Mouse (Mus musculus) limb, embryonic 14.5 days (tissue): ENCODE data around the gene 2010111I01Rik. TPM values are rescaled to one million over a fixed set of nuclear protein-coding genes. Genes with fewer than 3 reads are reported as not detected.

Experiments
- ATAC-seq: fragments of 200-750 bp; cut with Nextera tagmentation; 2 replicates; pipeline ENCODE4 v1.8.0; 2017; ENCODE audit warnings: low read depth, moderate number of reproducible peaks, moderate TSS enrichment; ENCODE audit not compliant: low FRiP score
- DNase-seq: peaks from one replicate; pipeline ENCODE4 v3.0.0-alpha.2; 2015; ENCODE audit warnings: low spot score
- H3K27ac ChIP-seq: fragments of 300-500 bp; sonication (generic); replicated peaks from 2 replicates; pipeline ENCODE4 v1.5.1; 2014; ENCODE audit warnings: low read depth, mild to moderate bottlenecking, low read length, moderate library complexity, mixed read lengths
- H3K27me3 ChIP-seq: fragments of 300-500 bp; sonication (generic); 2 replicates; pipeline ENCODE4 v1.6.1; 2014; ENCODE audit warnings: low read length, mixed read lengths; ENCODE audit not compliant: control insufficient read depth, insufficient read depth
- H3K36me3 ChIP-seq: fragments of 300-500 bp; sonication (generic); 2 replicates; pipeline ENCODE4 v1.6.1; 2014; ENCODE audit warnings: mild to moderate bottlenecking, low read length, moderate library complexity, mixed read lengths; ENCODE audit not compliant: control insufficient read depth, insufficient read depth
- H3K4me1 ChIP-seq: fragments of 300-500 bp; sonication (generic); 2 replicates; pipeline ENCODE4 v1.6.1; 2014; ENCODE audit warnings: antibody characterized with exemption, low read length, mixed read lengths; ENCODE audit not compliant: control insufficient read depth, insufficient read depth
- H3K4me2 ChIP-seq: fragments of 300-500 bp; sonication (generic); replicated peaks from 2 replicates; pipeline ENCODE4 v1.6.1; 2014; ENCODE audit warnings: low read depth, mild to moderate bottlenecking, low read length, moderate library complexity; ENCODE audit not compliant: severe bottlenecking
- H3K4me3 ChIP-seq: fragments of 300-500 bp; sonication (generic); replicated peaks from 2 replicates; pipeline ENCODE4 v1.5.1; 2014; ENCODE audit warnings: low read length
- H3K9ac ChIP-seq: fragments of 300-500 bp; sonication (generic); 2 replicates; pipeline ENCODE4 v1.6.1; 2014; ENCODE audit warnings: mild to moderate bottlenecking, low read depth, low read length, moderate library complexity; ENCODE audit not compliant: severe bottlenecking
- H3K9me3 ChIP-seq: fragments of 300-500 bp; sonication (generic); 2 replicates; pipeline ENCODE4 v1.6.1; 2016; ENCODE audit warnings: low read length; ENCODE audit not compliant: control insufficient read depth
- POLR2A ChIP-seq: fragments of 200-500 bp; IDR thresholded peaks from 2 replicates; pipeline ENCODE4 v1.8.0; 2012; ENCODE audit warnings: inconsistent platforms, mild to moderate bottlenecking, moderate library complexity, borderline replicate concordance; ENCODE audit not compliant: insufficient read depth, insufficient read length; ENCODE audit errors: extremely low read depth
- WGBS: fragments of 180-500 bp; shearing (Covaris S2); extraction: QIAGEN DNeasy Blood & Tissue Kit; methylation state at CpG from one replicate; pipeline ENCODE4 v1.1.7; 2014; 5-methylcytosine and 5-hydroxymethylcytosine counted together
- polyA plus RNA-seq, 2 experiments: library from polyadenylated mRNA; depleted of rRNA in 1 of 2; stranded (reverse) in 1 of 2; unstranded in 1 of 2; fragments of >200 nt; fragmentation: Nextera tagmentation in 1 of 2; extraction: Ambion mirVana in 1 of 2; gene quantifications; 2 replicates each; pipeline versions ENCODE4 v1.2.1 to v1.2.3; 2012 to 2014

Gene 2010111I01Rik
- polyA plus RNA-seq, 2 experiments: 231 to 255 TPM

- no peak overlapping the region for H3K9ac ChIP-seq
- TF ChIP-seq POLR2A: no peak
- no peak overlapping the region for H3K4me2 ChIP-seq
- H3K9me3 ChIP-seq: no peaks in the 10 kb centered on the region
- H3K27ac ChIP-seq: no peak overlapping the region
- peaks cover 21% of the 10 kb centered on the region for H3K4me1 ChIP-seq
- H3K36me3 ChIP-seq: no peaks in the 10 kb centered on the region
- peak; percentile 53 for DNase-seq
- ATAC-seq: no peak
- H3K27me3 ChIP-seq: no peaks in the 10 kb centered on the region
- H3K4me3 ChIP-seq: no peak overlapping the region
- WGBS: 30% methylated on average over 8 of the region's 8 CpGs
Observed at GRCm38 (mm10) chr13:63203502-63204278, 239.0 kb downstream of the 2010111I01Rik start.

- peaks cover 21% of the 10 kb centered on the region for H3K4me1 ChIP-seq
- no peak for TF ChIP-seq POLR2A
- no peaks in the 10 kb centered on the region for H3K9me3 ChIP-seq
- peak overlapping the region; percentile 28; the same call in 1 of the 2 replicates for H3K27ac ChIP-seq
- H3K9ac ChIP-seq: no peak overlapping the region
- no peaks in the 10 kb centered on the region for H3K36me3 ChIP-seq
- H3K4me2 ChIP-seq: no peak overlapping the region
- ATAC-seq: peak; percentile 85
- no peak overlapping the region for H3K4me3 ChIP-seq
- peak; percentile 57 for DNase-seq
- no peaks in the 10 kb centered on the region for H3K27me3 ChIP-seq
- 65% methylated on average over 4 of the region's 4 CpGs for WGBS
Observed at GRCm38 (mm10) chr13:63205750-63206149, 241.1 kb downstream of the 2010111I01Rik start.

- Histone ChIP-seq H3K27me3 (no peaks in the 10 kb centered on the region), H3K27ac (no peak overlapping the region; the same call in none of the 2 replicates), H3K9ac (no peak overlapping the region), H3K9me3 (no peaks in the 10 kb centered on the region), H3K4me3 (no peak overlapping the region), H3K4me2 (no peak overlapping the region), H3K36me3 (no peaks in the 10 kb centered on the region), H3K4me1 (peaks cover 21% of the 10 kb centered on the region)
- ATAC-seq: no peak
- no peak for DNase-seq
- no peak for TF ChIP-seq POLR2A
- 63% methylated on average over 1 of the region's 1 CpGs for WGBS
Observed at GRCm38 (mm10) chr13:63206396-63206795, 241.7 kb downstream of the 2010111I01Rik start.

- no peak overlapping the region for H3K27ac ChIP-seq
- no peak for TF ChIP-seq POLR2A
- 0 out of 2 replicates have a peak, but pooled peaks cover 4% of the 10 kb centered on the region for H3K36me3 ChIP-seq
- no peak overlapping the region for H3K9ac ChIP-seq
- H3K4me1 ChIP-seq: peaks cover 15% of the 10 kb centered on the region; the same call in 1 of the 2 replicates
- no peak for ATAC-seq
- H3K4me3 ChIP-seq: no peak overlapping the region
- DNase-seq: no peak
- H3K27me3 ChIP-seq: no peaks in the 10 kb centered on the region
- no peak overlapping the region for H3K4me2 ChIP-seq
- no peaks in the 10 kb centered on the region for H3K9me3 ChIP-seq
Observed at GRCm38 (mm10) chr13:63216537-63216936, 251.8 kb downstream of the 2010111I01Rik start.

GRCm38 (mm10) chr13:63223026-63223770 is 258.5 kb downstream of the 2010111I01Rik start:
- Histone ChIP-seq H3K4me2 (no peak overlapping the region), H3K4me1 (no peaks in the 10 kb centered on the region), H3K9me3 (no peaks in the 10 kb centered on the region), H3K4me3 (no peak overlapping the region), H3K27ac (no peak overlapping the region), H3K36me3 (no peaks in the 10 kb centered on the region), H3K27me3 (no peaks in the 10 kb centered on the region), H3K9ac (no peak overlapping the region)
- DNase-seq (no peak), ATAC-seq (no peak)
- TF ChIP-seq POLR2A: no peak
- WGBS: 97% methylated on average over 7 of the region's 8 CpGs
